Mouse (Mus musculus) CH12.LX (cell line): ENCODE results near the gene Sf1. TPM values are rescaled to one million over a fixed set of nuclear protein-coding genes. Genes with fewer than 3 reads are reported as not detected.

Experiments
- DNase-seq: peaks from one replicate; pipeline ENCODE4 v3.0.0-alpha.2; 2013; ENCODE audit errors: extremely low read depth
- H3K27ac ChIP-seq: 2 replicates; pipeline ENCODE4 v1.5.1; 2012; ENCODE audit warnings: low read depth, mild to moderate bottlenecking, control low read depth, moderate library complexity; ENCODE audit not compliant: insufficient read depth
- H3K27me3 ChIP-seq: replicated peaks from 2 replicates; pipeline ENCODE3; 2012; ENCODE audit warnings: inconsistent platforms
- H3K36me3 ChIP-seq, 2 experiments: replicated peaks in 1 of 2; 2 replicates each; pipeline versions ENCODE3 to v1.6.1; 2012; ENCODE audit warnings: inconsistent platforms in 1 of 2, low read length in 1 of 2, mild to moderate bottlenecking in 1 of 2, mixed read lengths in 1 of 2, moderate library complexity in 1 of 2; ENCODE audit not compliant: control insufficient read depth in 1 of 2, insufficient read depth in 1 of 2
- H3K4me1 ChIP-seq, 2 experiments: 2 replicates each; pipeline ENCODE4 v1.6.1; 2012; ENCODE audit warnings: inconsistent platforms in 1 of 2, moderate library complexity in 1 of 2; ENCODE audit not compliant: insufficient read depth in 2 of 2, control insufficient read depth in 1 of 2
- H3K4me2 ChIP-seq: 2 replicates; pipeline ENCODE4 v1.6.1; 2012; ENCODE audit warnings: low read depth, mild to moderate bottlenecking, control low read depth; ENCODE audit not compliant: poor library complexity, insufficient read depth, severe bottlenecking
- H3K4me3 ChIP-seq, 3 experiments: fragments of 150-350 bp in 1 of 3; sonication (generic) in 1 of 3; replicated peaks in 1 of 3; 2 replicates each; pipeline versions ENCODE3 to v1.5.1; 2011 to 2012; ENCODE audit warnings: low read depth in 2 of 3, low read length in 2 of 3, mild to moderate bottlenecking in 2 of 3, moderate library complexity in 2 of 3, control low read depth in 1 of 3, improper control_type of control experiment in 1 of 3, inconsistent platforms in 1 of 3, mixed read lengths in 1 of 3; ENCODE audit not compliant: poor library complexity in 1 of 3
- H3K79me2 ChIP-seq: replicated peaks from 2 replicates; pipeline ENCODE4 v1.6.1; 2012; ENCODE audit warnings: mild to moderate bottlenecking, moderate library complexity; ENCODE audit not compliant: control insufficient read depth, poor library complexity, insufficient read depth, severe bottlenecking; ENCODE audit errors: extremely low read depth
- H3K9ac ChIP-seq: 2 replicates; pipeline ENCODE4 v1.6.1; 2012; ENCODE audit warnings: low read depth, mild to moderate bottlenecking, control low read depth, moderate library complexity; ENCODE audit not compliant: insufficient read depth
- H3K9me3 ChIP-seq: replicated peaks from 2 replicates; pipeline ENCODE3; 2012; ENCODE audit warnings: low read length, inconsistent platforms, mixed read lengths
- BHLHE40 ChIP-seq: IDR thresholded peaks from 2 replicates; pipeline ENCODE4 v1.6.1; 2011; ENCODE audit warnings: mild to moderate bottlenecking, low read depth, low read length, improper control_type of control experiment
- CHD2 ChIP-seq: IDR thresholded peaks from 2 replicates; pipeline ENCODE4 v1.6.1; 2011; ENCODE audit warnings: low read length, improper control_type of control experiment
- E2F4 ChIP-seq: IDR thresholded peaks from 2 replicates; pipeline ENCODE4 v1.6.1; 2011; ENCODE audit warnings: low read depth, low read length, improper control_type of control experiment; ENCODE audit not compliant: insufficient replicate concordance
- ELF1 ChIP-seq: IDR thresholded peaks from 2 replicates; pipeline ENCODE4 v1.6.1; 2014; ENCODE audit warnings: low read depth, mild to moderate bottlenecking, inconsistent platforms, low read length, improper control_type of control experiment
- EP300 ChIP-seq: IDR thresholded peaks from 2 replicates; pipeline ENCODE4 v1.6.1; 2011; ENCODE audit warnings: low read length, improper control_type of control experiment
- ETS1 ChIP-seq: conservative IDR thresholded peaks from 2 replicates; pipeline ENCODE4 v1.6.1; 2012; ENCODE audit warnings: low read depth, mild to moderate bottlenecking, inconsistent platforms, low read length, improper control_type of control experiment, moderate library complexity
- GABPA ChIP-seq: IDR thresholded peaks from 2 replicates; pipeline ENCODE4 v1.6.1; 2012; ENCODE audit warnings: low read depth, low read length, improper control_type of control experiment, inconsistent platforms; ENCODE audit not compliant: insufficient replicate concordance
- HCFC1 ChIP-seq: IDR thresholded peaks from 2 replicates; pipeline ENCODE4 v1.6.1; 2012; ENCODE audit warnings: low read depth, mild to moderate bottlenecking, inconsistent platforms, low read length, improper control_type of control experiment
- IRF4 ChIP-seq: IDR thresholded peaks from 2 replicates; pipeline ENCODE4 v1.6.1; 2014; ENCODE audit warnings: low read depth, mild to moderate bottlenecking, inconsistent platforms, low read length, improper control_type of control experiment
- JUN ChIP-seq: IDR thresholded peaks from 2 replicates; pipeline ENCODE4 v1.6.1; 2011; ENCODE audit warnings: low read depth, mild to moderate bottlenecking, low read length, improper control_type of control experiment, moderate library complexity; ENCODE audit not compliant: insufficient read depth
- MAX ChIP-seq: IDR thresholded peaks from 2 replicates; pipeline ENCODE4 v1.6.1; 2011; ENCODE audit warnings: low read length, improper control_type of control experiment
- MAZ ChIP-seq: IDR thresholded peaks from 2 replicates; pipeline ENCODE4 v1.6.1; 2012; ENCODE audit warnings: low read depth, mild to moderate bottlenecking, inconsistent platforms, low read length, improper control_type of control experiment, moderate library complexity
- MEF2A ChIP-seq: IDR thresholded peaks from 2 replicates; pipeline ENCODE4 v1.6.1; 2014; ENCODE audit warnings: low read depth, mild to moderate bottlenecking, inconsistent platforms, low read length, improper control_type of control experiment, borderline replicate concordance
- NRF1 ChIP-seq: IDR thresholded peaks from 2 replicates; pipeline ENCODE4 v1.6.1; 2014; ENCODE audit warnings: low read depth, mild to moderate bottlenecking, inconsistent platforms, low read length, improper control_type of control experiment, moderate library complexity
- POLR2AphosphoS2 ChIP-seq: IDR thresholded peaks from 2 replicates; pipeline ENCODE4 v1.6.1; 2011; ENCODE audit warnings: low read depth, low read length, improper control_type of control experiment
- SIN3A ChIP-seq: IDR thresholded peaks from 2 replicates; pipeline ENCODE4 v1.6.1; 2012; ENCODE audit warnings: low read length, improper control_type of control experiment, inconsistent platforms
- SMC3 ChIP-seq: IDR thresholded peaks from 2 replicates; pipeline ENCODE4 v1.6.1; 2011; ENCODE audit warnings: low read depth, low read length, improper control_type of control experiment
- TBP ChIP-seq: conservative IDR thresholded peaks from 2 replicates; pipeline ENCODE4 v1.6.1; 2011; ENCODE audit warnings: low read depth, low read length, improper control_type of control experiment
- TCF12 ChIP-seq: IDR thresholded peaks from 2 replicates; pipeline ENCODE4 v1.6.1; 2014; ENCODE audit warnings: low read depth, mild to moderate bottlenecking, inconsistent platforms, low read length, improper control_type of control experiment
- UBTF ChIP-seq: IDR thresholded peaks from 2 replicates; pipeline ENCODE4 v1.6.1; 2012; ENCODE audit warnings: low read depth, mild to moderate bottlenecking, inconsistent platforms, low read length, improper control_type of control experiment, moderate library complexity
- USF1 ChIP-seq: IDR thresholded peaks from 2 replicates; pipeline ENCODE4 v1.6.1; 2014; ENCODE audit warnings: low read depth, mild to moderate bottlenecking, inconsistent platforms, low read length, improper control_type of control experiment
- USF2 ChIP-seq: conservative IDR thresholded peaks from 2 replicates; pipeline ENCODE4 v1.6.1; 2011; ENCODE audit warnings: low read depth, low read length, improper control_type of control experiment
- dilution Hi-C: fragments of 300-500 bp; cut with MboI; formaldehyde crosslinking; loops from 2 replicates; pipeline ENCODE4 v1.14.3; 2020; ENCODE audit warnings: low sequenced_read_pairs; ENCODE audit not compliant: extremely low pct_unique_long_range_greater_than_20kb, extremely low pct_ligation_motif_present
- in situ Hi-C: fragments of 300-500 bp; cut with MboI; formaldehyde crosslinking; loops from 3 replicates; pipeline ENCODE4 v1.14.3; 2019; ENCODE audit warnings: low sequenced_read_pairs, low pct_ligation_motif_present, low pct_unique_long_range_greater_than_20kb, mixed read lengths
- polyA plus RNA-seq: library from polyadenylated mRNA; unstranded; fragments of >175 nt; gene quantifications from 2 replicates; pipeline ENCODE4 v1.2.1, GENCODE M21; 2012; ENCODE audit warnings: low read depth; ENCODE audit not compliant: insufficient read length
- total RNA-seq, 2 experiments: library from RNA; depleted of rRNA; stranded (reverse); fragments of 300-350 nt in 1 of 2; fragments of >200 nt in 1 of 2; gene quantifications; 2 replicates each; pipeline ENCODE4 v1.2.3; 2012 to 2014

Sf1 gene
- total and polyA plus RNA-seq, 3 experiments: 54.5 to 251 (median 70.4) TPM

DNA sequence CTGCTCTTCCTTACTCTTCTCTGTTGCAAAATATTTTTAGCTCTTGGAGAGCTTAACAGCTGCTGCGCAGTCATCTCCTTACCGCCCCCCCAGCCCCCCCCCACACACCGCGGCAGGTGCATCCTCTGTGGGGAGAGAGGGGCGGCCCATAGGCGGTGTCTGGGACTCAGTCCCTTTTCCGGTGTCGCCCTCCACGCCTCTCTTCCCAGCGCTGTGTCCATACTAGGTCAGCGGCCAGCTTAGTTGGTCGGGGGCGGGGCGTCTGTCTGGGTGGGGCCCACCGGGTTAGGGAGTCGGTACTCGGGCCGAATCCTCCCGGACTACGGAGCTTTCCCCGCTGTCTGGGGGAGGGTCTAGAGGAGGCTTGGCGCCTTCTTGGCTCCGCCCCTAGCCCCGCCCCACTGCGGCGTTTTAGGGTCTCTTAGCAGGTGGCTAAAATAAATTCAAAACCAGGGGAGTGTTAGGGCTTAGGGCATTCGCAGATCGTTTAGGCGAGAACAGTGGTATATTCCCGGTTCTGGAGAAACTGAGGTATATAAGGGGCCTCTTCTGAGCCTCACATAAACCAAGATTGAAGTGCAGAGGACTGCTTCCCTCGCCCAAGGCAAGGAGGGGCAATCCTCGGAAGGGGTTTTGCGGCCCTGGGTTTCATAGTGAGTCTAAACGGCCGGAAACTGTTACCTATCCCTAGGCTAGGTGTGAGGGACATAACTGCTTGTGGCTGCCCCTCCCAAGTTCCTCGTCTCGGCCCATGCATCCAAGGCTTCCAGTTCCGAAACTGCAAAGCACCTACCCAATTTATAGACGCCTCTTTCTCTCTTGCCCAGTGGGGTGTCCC is 35.2 kb downstream of the Sf1 start (continued):
- TF ChIP-seq BHLHE40 (peak; percentile 28; the same call in 1 of the 2 replicates), TBP (0 out of 2 replicates have a peak, but pooled peaks have one; percentile 55), GABPA (no peak), E2F4 (no peak), JUN (peak; percentile 22; the same call in 1 of the 2 replicates), MEF2A (peak; percentile 91), MAX (no peak; the same call in 1 of the 2 replicates), TCF12 (peak; percentile 99), USF2 (no peak), POLR2AphosphoS2 (no peak), UBTF (no peak), USF1 (no peak), EP300 (peak; percentile 74; the same call in 1 of the 2 replicates), NRF1 (peak; percentile 25; the same call in 1 of the 2 replicates)

GRCm38 (mm10) chr19:6399285-6400095 is 36.0 kb downstream of the Sf1 start, which contains the start of gene Rasgrp2:
Gene Rasgrp2 (plus strand): TSS chr19:6399340.
- peaks cover 4 to 39% of the 10 kb centered on the region in 2 experiments for H3K4me1 ChIP-seq
- 0 out of 2 replicates have a peak within 1 kb of the TSS, but pooled peaks have one; percentile 2 for H3K27ac ChIP-seq
- peaks cover 0 to 21% of the 10 kb centered on the region in 2 experiments for H3K36me3 ChIP-seq
- no peak for TF ChIP-seq SMC3
- peak; percentile 21; the same call in 1 of the 2 replicates for TF ChIP-seq HCFC1
- TF ChIP-seq BHLHE40: peak; percentile 22; the same call in 1 of the 2 replicates
- TF ChIP-seq ETS1: peak; percentile 9; the same call in 1 of the 2 replicates
- peak; percentile 9; the same call in 1 of the 2 replicates for TF ChIP-seq IRF4
- no peak for TF ChIP-seq E2F4
- no peak; the same call in 1 of the 2 replicates for TF ChIP-seq MAX
- TF ChIP-seq JUN: no peak
- TF ChIP-seq MAZ: peak; percentile 83
- TF ChIP-seq GABPA: no peak
- 0 out of 2 replicates have a peak, but pooled peaks have one; percentile 40 for TF ChIP-seq UBTF
- TF ChIP-seq TCF12: peak; percentile 45; the same call in 1 of the 2 replicates
- peak; percentile 50 for TF ChIP-seq CHD2
- TF ChIP-seq SIN3A: peak; percentile 50
- peak; percentile 37; the same call in 1 of the 2 replicates for TF ChIP-seq ELF1
- TF ChIP-seq NRF1: peak; percentile 23; the same call in 1 of the 2 replicates
- TF ChIP-seq MEF2A: 0 out of 2 replicates have a peak, but pooled peaks have one; percentile 22
- peak; percentile 29; the same call in 1 of the 2 replicates for TF ChIP-seq EP300
- in situ Hi-C loops: no loop called here
- no peaks in the 10 kb centered on the region for H3K79me2 ChIP-seq
- peak within 1 kb of the TSS; percentile 90 for H3K4me2 ChIP-seq
- peak within 1 kb of the TSS; percentile 51 for H3K9ac ChIP-seq
- peak within 1 kb of the TSS; percentile 51 to 62 (median 53) for H3K4me3 ChIP-seq
- dilution Hi-C loops: no loop called here
- H3K9me3 ChIP-seq: no peaks in the 10 kb centered on the region
- DNase-seq: peak; percentile 43
- no peaks in the 10 kb centered on the region for H3K27me3 ChIP-seq
